Mouse (Mus musculus): Measurements from ENCODE around the gene Calu.

The Calu gene

GRCm38 (mm10) chr6:29420596-29420995, 72.7 kb downstream of the Calu start:
- DNase-seq (ENCODE audit: low read depth, low spot score), result no peak

DNA sequence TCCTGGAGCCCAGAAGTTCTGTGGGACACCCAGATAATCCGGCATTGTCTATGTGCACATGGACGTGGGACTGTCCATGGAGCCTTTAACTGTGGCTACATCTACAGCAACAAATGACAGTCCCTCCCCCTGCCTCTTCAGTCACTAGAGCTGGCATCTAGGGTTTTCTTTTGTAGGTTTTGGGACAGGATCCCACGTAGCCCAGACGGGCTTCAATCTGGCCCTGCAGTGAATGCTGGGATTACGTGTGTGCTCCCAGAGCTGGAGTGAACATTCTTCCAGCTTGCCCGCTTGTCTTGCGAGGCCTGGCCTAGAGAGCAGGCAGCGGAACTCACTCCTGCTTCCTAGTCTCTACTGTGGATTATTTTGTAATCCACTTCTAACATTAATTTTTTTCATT, 77.2 kb downstream of the Calu start:
- no peak for DNase-seq (ENCODE audit: low read depth, low spot score)

- no peak for DNase-seq (ENCODE audit: low read depth, low spot score)
Measured at GRCm38 (mm10) chr6:29426331-29426730, 78.5 kb downstream of the Calu start.
